Mouse (Mus musculus): ENCODE measurements around the gene Lrmp. TPM values are rescaled to one million over a fixed set of nuclear protein-coding genes. Genes with fewer than 3 reads are reported as not detected.
A peak's percentile ranks its signal among the peaks of the same experiment; 100 is the strongest.

Gene Lrmp
- polyA plus RNA-seq, 1 experiment from 2014 or later: 3.5 TPM

- 9% methylated on average over 9 of the region's 9 CpGs for WGBS
- Histone ChIP-seq H3K9ac (ENCODE audit: low read length) (peak overlapping the region; percentile 71), H3K9me3 (ENCODE audit: control insufficient read depth, low read length) (no peaks in the 10 kb centered on the region), H3K27ac (ENCODE audit: low read depth, low read length) (no peak overlapping the region), H3K27me3 (ENCODE audit: control insufficient read depth, insufficient read depth, low read length) (no peaks in the 10 kb centered on the region), H3K36me3 (ENCODE audit: control insufficient read depth, insufficient read depth, low read length) (no peaks in the 10 kb centered on the region), H3K4me3 (ENCODE audit: low read depth, low read length) (peak overlapping the region; percentile 49; the same call in 1 of the 2 replicates), H3K4me1 (ENCODE audit: control insufficient read depth, insufficient read depth, low read length) (no peaks in the 10 kb centered on the region), H3K4me2 (ENCODE audit: low read depth) (peak overlapping the region; percentile 78)
- peak; percentile 7; the same call in 1 of the 2 replicates for ATAC-seq (ENCODE audit: insufficient read depth, low FRiP score, low TSS enrichment)
- DNase-seq (ENCODE audit: low spot score): peak; percentile 32
These were observed 39.2 kb upstream of the Lrmp start for GRCm38 (mm10) chr6:145076286-145076685.

- Histone ChIP-seq H3K9me3 (ENCODE audit: control insufficient read depth, low read length) (no peaks in the 10 kb centered on the region), H3K9ac (ENCODE audit: low read length) (no peak overlapping the region), H3K27me3 (ENCODE audit: control insufficient read depth, insufficient read depth, low read length) (no peaks in the 10 kb centered on the region), H3K4me1 (ENCODE audit: control insufficient read depth, insufficient read depth, low read length) (no peaks in the 10 kb centered on the region), H3K4me2 (ENCODE audit: low read depth) (no peak overlapping the region), H3K4me3 (ENCODE audit: low read depth, low read length) (no peak overlapping the region), H3K36me3 (ENCODE audit: control insufficient read depth, insufficient read depth, low read length) (no peaks in the 10 kb centered on the region), H3K27ac (ENCODE audit: low read depth, low read length) (no peak overlapping the region)
- ATAC-seq (ENCODE audit: insufficient read depth, low FRiP score, low TSS enrichment) (no peak), DNase-seq (ENCODE audit: low spot score) (no peak)
- 71% methylated on average over 8 of the region's 9 CpGs for WGBS
These were observed 36.2 kb upstream of the Lrmp start for GRCm38 (mm10) chr6:145079087-145079759.

GRCm38 (mm10) chr6:145081721-145082120, 33.7 kb upstream of the Lrmp start:
- DNase-seq (ENCODE audit: low spot score): no peak
- WGBS: 85% methylated on average over 4 of the region's 4 CpGs
- Histone ChIP-seq H3K27ac (ENCODE audit: low read depth, low read length) (no peak overlapping the region), H3K9me3 (ENCODE audit: control insufficient read depth, low read length) (no peaks in the 10 kb centered on the region), H3K9ac (ENCODE audit: low read length) (no peak overlapping the region), H3K4me3 (ENCODE audit: low read depth, low read length) (no peak overlapping the region), H3K4me2 (ENCODE audit: low read depth) (no peak overlapping the region), H3K36me3 (ENCODE audit: control insufficient read depth, insufficient read depth, low read length) (no peaks in the 10 kb centered on the region), H3K27me3 (ENCODE audit: control insufficient read depth, insufficient read depth, low read length) (no peaks in the 10 kb centered on the region), H3K4me1 (ENCODE audit: control insufficient read depth, insufficient read depth, low read length) (no peaks in the 10 kb centered on the region)
- ATAC-seq (ENCODE audit: insufficient read depth, low FRiP score, low TSS enrichment): no peak

GRCm38 (mm10) chr6:145084343-145085117, 30.9 kb upstream of the Lrmp start:
- H3K4me3 ChIP-seq (ENCODE audit: low read depth, low read length): no peak overlapping the region
- H3K4me2 ChIP-seq (ENCODE audit: low read depth): no peak overlapping the region
- H3K36me3 ChIP-seq (ENCODE audit: control insufficient read depth, insufficient read depth, low read length): no peaks in the 10 kb centered on the region
- no peak for DNase-seq (ENCODE audit: low spot score)
- H3K27ac ChIP-seq (ENCODE audit: low read depth, low read length): no peak overlapping the region
- no peak overlapping the region for H3K9ac ChIP-seq (ENCODE audit: low read length)
- ATAC-seq (ENCODE audit: insufficient read depth, low FRiP score, low TSS enrichment): no peak
- WGBS: 92% methylated on average over 8 of the region's 8 CpGs
- H3K9me3 ChIP-seq (ENCODE audit: control insufficient read depth, low read length): no peaks in the 10 kb centered on the region
- no peaks in the 10 kb centered on the region for H3K4me1 ChIP-seq (ENCODE audit: control insufficient read depth, insufficient read depth, low read length)
- H3K27me3 ChIP-seq (ENCODE audit: control insufficient read depth, insufficient read depth, low read length): no peaks in the 10 kb centered on the region

- Histone ChIP-seq H3K27ac (ENCODE audit: low read depth, low read length) (no peak overlapping the region), H3K36me3 (ENCODE audit: control insufficient read depth, insufficient read depth, low read length) (no peaks in the 10 kb centered on the region), H3K9me3 (ENCODE audit: control insufficient read depth, low read length) (no peaks in the 10 kb centered on the region), H3K4me1 (ENCODE audit: control insufficient read depth, insufficient read depth, low read length) (no peaks in the 10 kb centered on the region), H3K27me3 (ENCODE audit: control insufficient read depth, insufficient read depth, low read length) (no peaks in the 10 kb centered on the region), H3K4me3 (ENCODE audit: low read depth, low read length) (no peak overlapping the region), H3K4me2 (ENCODE audit: low read depth) (no peak overlapping the region), H3K9ac (ENCODE audit: low read length) (no peak overlapping the region)
- no peak for DNase-seq (ENCODE audit: low spot score)
- WGBS: 53% methylated on average over 4 of the region's 4 CpGs
- no peak for ATAC-seq (ENCODE audit: insufficient read depth, low FRiP score, low TSS enrichment)
These were observed 26.9 kb upstream of the Lrmp start for GRCm38 (mm10) chr6:145088451-145089113.

GRCm38 (mm10) chr6:145089373-145089772, 26.1 kb upstream of the Lrmp start:
- Histone ChIP-seq H3K9me3 (ENCODE audit: control insufficient read depth, low read length) (no peaks in the 10 kb centered on the region), H3K4me3 (ENCODE audit: low read depth, low read length) (no peak overlapping the region), H3K36me3 (ENCODE audit: control insufficient read depth, insufficient read depth, low read length) (no peaks in the 10 kb centered on the region), H3K4me2 (ENCODE audit: low read depth) (no peak overlapping the region), H3K9ac (ENCODE audit: low read length) (no peak overlapping the region), H3K4me1 (ENCODE audit: control insufficient read depth, insufficient read depth, low read length) (no peaks in the 10 kb centered on the region), H3K27ac (ENCODE audit: low read depth, low read length) (no peak overlapping the region), H3K27me3 (ENCODE audit: control insufficient read depth, insufficient read depth, low read length) (no peaks in the 10 kb centered on the region)
- no peak for ATAC-seq (ENCODE audit: insufficient read depth, low FRiP score, low TSS enrichment)
- 86% methylated on average over 4 of the region's 4 CpGs for WGBS
- no peak for DNase-seq (ENCODE audit: low spot score)

GRCm38 (mm10) chr6:145090201-145090863, 25.1 kb upstream of the Lrmp start:
- H3K4me2 ChIP-seq (ENCODE audit: low read depth): no peak overlapping the region
- WGBS: 68% methylated on average over 6 of the region's 6 CpGs
- no peak for DNase-seq (ENCODE audit: low spot score)
- H3K27me3 ChIP-seq (ENCODE audit: control insufficient read depth, insufficient read depth, low read length): no peaks in the 10 kb centered on the region
- no peak overlapping the region for H3K27ac ChIP-seq (ENCODE audit: low read depth, low read length)
- H3K9ac ChIP-seq (ENCODE audit: low read length): no peak overlapping the region
- no peaks in the 10 kb centered on the region for H3K4me1 ChIP-seq (ENCODE audit: control insufficient read depth, insufficient read depth, low read length)
- no peak overlapping the region for H3K4me3 ChIP-seq (ENCODE audit: low read depth, low read length)
- no peaks in the 10 kb centered on the region for H3K9me3 ChIP-seq (ENCODE audit: control insufficient read depth, low read length)
- H3K36me3 ChIP-seq (ENCODE audit: control insufficient read depth, insufficient read depth, low read length): no peaks in the 10 kb centered on the region
- ATAC-seq (ENCODE audit: insufficient read depth, low FRiP score, low TSS enrichment): no peak

GRCm38 (mm10) chr6:145090928-145091327, 24.5 kb upstream of the Lrmp start:
- H3K36me3 ChIP-seq (ENCODE audit: control insufficient read depth, insufficient read depth, low read length): no peaks in the 10 kb centered on the region
- 71% methylated on average over 5 of the region's 5 CpGs for WGBS
- no peaks in the 10 kb centered on the region for H3K9me3 ChIP-seq (ENCODE audit: control insufficient read depth, low read length)
- no peak overlapping the region for H3K9ac ChIP-seq (ENCODE audit: low read length)
- H3K4me2 ChIP-seq (ENCODE audit: low read depth): no peak overlapping the region
- H3K4me3 ChIP-seq (ENCODE audit: low read depth, low read length): no peak overlapping the region
- H3K27me3 ChIP-seq (ENCODE audit: control insufficient read depth, insufficient read depth, low read length): no peaks in the 10 kb centered on the region
- no peak for ATAC-seq (ENCODE audit: insufficient read depth, low FRiP score, low TSS enrichment)
- H3K4me1 ChIP-seq (ENCODE audit: control insufficient read depth, insufficient read depth, low read length): no peaks in the 10 kb centered on the region
- H3K27ac ChIP-seq (ENCODE audit: low read depth, low read length): no peak overlapping the region
- DNase-seq (ENCODE audit: low spot score): no peak

All from neural tube, embryonic 11.5 days (tissue).